Mouse (Mus musculus) liver, embryonic 16.5 days (tissue): Measurements from ENCODE around the gene Msrb1. TPM values are rescaled to one million over a fixed set of nuclear protein-coding genes. Genes with fewer than 3 reads are reported as not detected.

Experiments used
- ATAC-seq: fragments of 200-750 bp; cut with Nextera tagmentation; 2 replicates; pipeline ENCODE4 v1.8.0; 2017; ENCODE audit warnings: low read depth, mild to moderate bottlenecking, moderate number of reproducible peaks, moderate library complexity
- H3K27ac ChIP-seq: fragments of 300-500 bp; sonication (generic); 2 replicates; pipeline ENCODE4 v1.5.1; 2014; ENCODE audit warnings: mild to moderate bottlenecking, low read length
- H3K27me3 ChIP-seq: fragments of 300-500 bp; sonication (generic); 2 replicates; pipeline ENCODE4 v1.6.1; 2014; ENCODE audit warnings: low read depth, low read length, mixed read lengths; ENCODE audit not compliant: control insufficient read depth, insufficient read depth
- H3K36me3 ChIP-seq: fragments of 300-500 bp; sonication (generic); 2 replicates; pipeline ENCODE4 v1.6.1; 2014; ENCODE audit warnings: mild to moderate bottlenecking; ENCODE audit not compliant: control insufficient read depth, insufficient read depth
- H3K4me1 ChIP-seq: fragments of 300-500 bp; sonication (generic); 2 replicates; pipeline ENCODE4 v1.6.1; 2014; ENCODE audit warnings: low read depth, low read length, mixed read lengths; ENCODE audit not compliant: control insufficient read depth
- H3K4me2 ChIP-seq: fragments of 300-500 bp; sonication (generic); 2 replicates; pipeline ENCODE4 v1.6.1; 2014; ENCODE audit warnings: low read depth, low read length, mixed read lengths
- H3K4me3 ChIP-seq: fragments of 300-500 bp; sonication (generic); 2 replicates; pipeline ENCODE4 v1.5.1; 2014; ENCODE audit warnings: low read depth, mild to moderate bottlenecking, low read length
- H3K9ac ChIP-seq: fragments of 300-500 bp; sonication (generic); 2 replicates; pipeline ENCODE4 v1.6.1; 2014; ENCODE audit warnings: low read depth, low read length
- H3K9me3 ChIP-seq: fragments of 300-500 bp; sonication (generic); replicated peaks from 2 replicates; pipeline ENCODE4 v1.6.1; 2016; ENCODE audit warnings: low read length; ENCODE audit not compliant: control insufficient read depth
- whole genome bisulfite sequencing: fragments of 180-500 bp; shearing (Covaris S2); extraction: QIAGEN DNeasy Blood & Tissue Kit; methylation state at CpG from one replicate; pipeline ENCODE4 v1.1.7; 2014; ENCODE audit not compliant: insufficient replicate concordance; 5-methylcytosine and 5-hydroxymethylcytosine counted together
- polyA plus RNA-seq: library from polyadenylated mRNA; unstranded; fragments of >200 nt; fragmentation: Nextera tagmentation; extraction: Ambion mirVana; gene quantifications from 2 replicates; pipeline ENCODE4 v1.2.1, GENCODE M21; 2015

Gene Msrb1
- polyA plus RNA-seq, 1 experiment from 2014 or later = 33.9 TPM

DNA sequence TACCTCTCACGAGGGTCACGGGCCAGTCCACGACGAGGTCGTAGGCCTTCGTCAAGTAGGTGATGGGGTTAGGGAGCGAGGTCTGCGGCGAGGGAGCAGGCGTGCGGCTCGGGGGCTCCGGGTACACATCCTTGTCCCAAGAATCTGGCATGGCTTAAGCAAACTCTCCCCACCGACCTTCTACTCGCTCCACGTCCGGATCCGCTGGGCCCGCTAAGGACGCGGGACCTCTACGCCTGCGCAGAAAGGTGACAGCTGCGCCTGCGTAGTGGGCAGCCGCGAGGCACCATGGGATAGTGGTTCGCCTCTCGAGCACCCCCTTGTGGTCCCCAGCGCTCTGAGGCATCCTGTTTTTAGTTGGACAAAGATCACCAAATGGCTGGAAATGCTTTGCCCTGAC lies 12.3 kb upstream of the Msrb1 start, which contains the start of gene Ndufb10:
Gene Ndufb10, minus strand, starts transcription at position 295 of the 400 bp plus-strand sequence.
- peak within 1 kb of the TSS; percentile 71 for H3K4me2 ChIP-seq
- WGBS = 0% methylated on average over 30 of the region's 30 CpGs
- H3K27ac ChIP-seq = peak within 1 kb of the TSS; percentile 90
- peak; percentile 68 for ATAC-seq
- H3K27me3 ChIP-seq = no peaks in the 10 kb centered on the region; the same call in 1 of the 2 replicates
- peaks cover 9% of the 10 kb centered on the region for H3K36me3 ChIP-seq
- peaks cover 29% of the 10 kb centered on the region for H3K4me1 ChIP-seq
- H3K9ac ChIP-seq = peak within 1 kb of the TSS; percentile 97
- no peaks in the 10 kb centered on the region for H3K9me3 ChIP-seq
- peak within 1 kb of the TSS; percentile 93 for H3K4me3 ChIP-seq

DNA sequence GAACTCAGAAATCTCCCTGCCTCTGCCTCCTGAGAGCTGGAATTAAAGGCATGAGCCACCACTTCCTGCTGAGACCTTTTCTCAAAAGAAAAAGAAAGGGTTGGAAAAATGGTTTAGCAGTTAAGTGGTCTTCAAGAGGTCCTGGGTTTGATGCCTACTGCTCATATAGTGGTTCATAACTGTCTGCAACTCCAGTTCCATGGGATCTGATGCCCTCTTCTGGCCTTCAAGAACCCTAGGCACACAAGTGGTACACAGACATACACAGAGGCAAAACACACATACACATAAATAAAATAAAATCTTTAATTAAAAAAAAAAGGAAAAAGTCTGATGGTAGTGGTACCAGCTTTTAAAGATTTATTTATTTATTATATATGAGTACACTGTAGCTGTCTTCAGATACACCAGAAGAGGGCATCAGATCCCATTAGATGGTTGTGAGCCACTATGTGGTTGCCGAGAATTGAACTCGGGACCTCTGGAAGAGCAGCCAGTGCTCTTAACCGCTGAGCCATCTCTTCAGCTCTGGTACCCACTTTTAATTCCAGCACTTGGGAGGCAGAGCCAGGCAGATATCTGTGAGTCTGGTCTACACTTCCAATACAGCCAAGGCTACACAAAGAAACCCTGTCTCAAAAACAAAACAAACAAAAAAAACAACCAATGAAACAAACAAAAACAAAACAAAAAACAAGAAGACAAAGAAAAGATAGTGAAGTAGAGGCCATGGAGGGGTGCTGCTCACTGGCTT lies 10.6 kb upstream of the Msrb1 start:
- H3K4me3 ChIP-seq = no peak overlapping the region
- H3K27me3 ChIP-seq = no peaks in the 10 kb centered on the region; the same call in 1 of the 2 replicates
- no peak overlapping the region for H3K9ac ChIP-seq
- H3K4me1 ChIP-seq = peaks cover 28% of the 10 kb centered on the region
- no peak overlapping the region for H3K27ac ChIP-seq
- H3K36me3 ChIP-seq = peaks cover 9% of the 10 kb centered on the region
- no peaks in the 10 kb centered on the region for H3K9me3 ChIP-seq
- WGBS = 46% methylated on average over 3 of the region's 3 CpGs
- no peak for ATAC-seq
- no peak overlapping the region for H3K4me2 ChIP-seq

DNA sequence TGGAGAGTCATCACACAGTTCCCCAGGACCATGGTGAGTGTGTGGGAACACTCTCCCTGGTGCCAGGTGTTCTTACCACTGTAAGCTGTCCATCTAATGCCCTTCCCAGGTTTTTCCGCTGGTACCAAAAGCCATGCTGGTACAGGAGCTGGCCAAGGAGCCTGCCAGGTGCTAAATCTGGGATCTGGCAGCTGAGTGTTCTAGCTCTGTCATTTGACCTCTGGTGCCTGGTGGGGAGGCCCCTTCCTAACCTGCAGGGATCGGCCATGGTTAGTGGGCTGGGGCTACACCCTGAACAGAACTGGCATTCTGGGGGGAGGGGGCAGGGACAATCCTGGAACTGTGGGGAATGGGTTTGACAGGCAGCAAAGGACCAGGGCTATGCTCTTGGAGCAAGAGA lies 8.8 kb upstream of the Msrb1 start, which contains the start of gene Rpl3l:
Gene Rpl3l, plus strand, starts transcription at position 203 of the 400 bp plus-strand sequence.
- Histone ChIP-seq H3K9ac (no peak within 1 kb of the TSS), H3K4me1 (peaks cover 14% of the 10 kb centered on the region), H3K36me3 (no peaks in the 10 kb centered on the region; the same call in 1 of the 2 replicates), H3K27ac (no peak within 1 kb of the TSS), H3K9me3 (no peaks in the 10 kb centered on the region), H3K4me3 (no peak within 1 kb of the TSS), H3K4me2 (no peak within 1 kb of the TSS), H3K27me3 (no peaks in the 10 kb centered on the region; the same call in 1 of the 2 replicates)
- ATAC-seq = no peak
- WGBS = 62% methylated on average over 2 of the region's 2 CpGs

DNA sequence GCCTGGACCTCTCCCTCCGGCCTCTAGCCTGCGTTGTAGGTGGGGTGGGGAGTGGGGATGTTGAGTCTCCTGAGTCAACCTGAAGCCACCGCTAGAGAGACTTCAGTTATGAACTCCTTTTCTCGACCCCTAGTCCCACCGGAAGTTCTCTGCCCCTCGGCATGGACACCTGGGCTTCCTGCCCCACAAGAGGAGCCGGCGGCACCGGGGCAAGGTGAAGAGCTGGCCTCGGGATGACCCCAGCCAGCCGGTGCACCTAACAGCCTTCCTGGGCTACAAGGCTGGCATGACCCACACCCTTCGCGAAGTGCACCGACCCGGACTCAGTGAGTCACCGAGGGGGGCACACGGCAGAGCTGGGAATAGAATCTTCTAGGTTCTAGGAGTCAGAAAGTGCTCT lies 8.3 kb upstream of the Msrb1 start:
- Histone ChIP-seq H3K4me1 (peaks cover 8% of the 10 kb centered on the region), H3K4me3 (no peak overlapping the region), H3K36me3 (no peaks in the 10 kb centered on the region), H3K9me3 (no peaks in the 10 kb centered on the region), H3K4me2 (no peak overlapping the region), H3K9ac (no peak overlapping the region), H3K27me3 (no peaks in the 10 kb centered on the region; the same call in 1 of the 2 replicates), H3K27ac (no peak overlapping the region)
- 57% methylated on average over 17 of the region's 17 CpGs for WGBS
- no peak for ATAC-seq

DNA sequence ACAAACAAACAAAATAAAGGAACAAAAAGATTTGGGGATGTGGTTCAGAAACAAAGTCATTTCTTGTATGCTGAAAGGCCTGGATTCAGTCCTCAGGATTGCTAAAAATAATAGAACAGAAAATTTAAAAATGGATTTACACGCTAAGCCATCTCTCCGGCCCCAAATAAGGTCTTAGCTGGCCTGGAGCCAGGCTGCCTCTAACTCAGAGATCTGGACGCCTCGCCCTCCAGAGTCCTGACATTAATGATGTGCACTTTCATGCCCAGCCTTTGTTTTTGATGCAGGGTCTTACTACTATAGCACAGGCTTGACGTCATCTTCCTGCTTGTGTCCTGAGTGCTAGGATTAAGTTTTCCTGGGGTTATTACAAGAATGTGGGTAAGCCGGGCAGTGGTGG lies 7.4 kb upstream of the Msrb1 start:
- no peaks in the 10 kb centered on the region; the same call in 1 of the 2 replicates for H3K27me3 ChIP-seq
- no peak for ATAC-seq
- H3K4me2 ChIP-seq = no peak overlapping the region
- H3K4me1 ChIP-seq = peaks cover 3% of the 10 kb centered on the region
- H3K4me3 ChIP-seq = no peak overlapping the region
- no peak overlapping the region for H3K9ac ChIP-seq
- WGBS = 78% methylated on average over 6 of the region's 6 CpGs
- no peaks in the 10 kb centered on the region for H3K9me3 ChIP-seq
- H3K27ac ChIP-seq = no peak overlapping the region
- no peaks in the 10 kb centered on the region for H3K36me3 ChIP-seq

DNA sequence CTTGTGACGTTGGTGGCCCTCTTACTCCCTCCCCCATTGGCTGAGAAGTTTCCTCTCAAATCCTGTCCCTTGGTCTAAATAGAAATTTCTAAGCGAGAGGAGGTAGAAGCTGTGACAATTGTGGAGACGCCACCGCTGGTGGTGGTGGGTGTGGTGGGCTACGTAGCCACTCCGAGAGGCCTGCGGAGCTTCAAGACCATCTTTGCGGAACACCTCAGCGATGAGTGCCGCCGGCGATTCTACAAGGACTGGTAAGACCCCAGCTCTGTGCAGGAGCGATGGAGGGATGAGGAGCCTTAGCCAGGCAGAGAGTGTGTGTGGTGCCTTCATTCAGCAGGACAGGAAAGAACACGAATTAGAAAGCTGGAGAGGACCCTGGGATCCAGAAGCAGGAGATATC lies 5.7 kb upstream of the Msrb1 start:
- Histone ChIP-seq H3K4me3 (no peak overlapping the region), H3K27me3 (no peaks in the 10 kb centered on the region; the same call in 1 of the 2 replicates), H3K4me1 (peaks cover 5% of the 10 kb centered on the region), H3K9ac (no peak overlapping the region), H3K27ac (no peak overlapping the region), H3K4me2 (no peak overlapping the region), H3K9me3 (no peaks in the 10 kb centered on the region), H3K36me3 (no peaks in the 10 kb centered on the region)
- WGBS = 68% methylated on average over 14 of the region's 14 CpGs
- no peak for ATAC-seq

DNA sequence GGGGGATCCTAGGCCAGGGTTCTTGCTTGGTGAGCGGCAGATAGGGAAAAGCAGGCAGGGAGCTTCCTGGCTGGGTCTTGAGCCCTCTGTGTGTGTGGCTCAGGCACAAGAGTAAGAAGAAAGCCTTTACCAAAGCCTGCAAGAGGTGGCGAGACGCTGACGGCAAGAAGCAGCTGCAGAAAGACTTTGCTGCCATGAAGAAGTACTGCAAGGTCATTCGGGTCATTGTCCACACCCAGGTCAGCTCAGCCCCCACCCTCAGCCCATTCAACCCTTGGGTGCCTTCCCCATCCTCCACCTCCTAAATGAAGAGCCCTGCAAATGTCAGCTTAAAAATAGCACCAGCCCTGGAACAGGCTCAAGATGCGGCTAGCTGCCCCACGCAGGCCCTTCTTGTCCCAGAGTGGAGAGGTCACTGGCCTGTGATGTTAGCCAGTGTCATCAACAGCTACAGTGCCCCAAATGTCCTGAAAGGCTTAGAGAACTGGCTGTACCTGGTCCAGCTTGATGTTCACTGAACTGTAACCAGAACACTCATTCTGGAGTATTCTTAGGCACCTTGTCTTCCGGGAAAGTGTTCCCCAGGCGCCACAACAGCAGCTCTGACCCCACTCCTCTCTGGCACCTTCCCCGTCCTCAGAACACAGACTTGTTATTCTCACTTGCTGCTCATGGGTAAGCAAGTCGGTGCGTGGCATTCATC lies 4.1 kb upstream of the Msrb1 start:
- Histone ChIP-seq H3K9me3 (no peaks in the 10 kb centered on the region), H3K4me3 (no peak overlapping the region), H3K4me1 (peaks cover 16% of the 10 kb centered on the region), H3K9ac (no peak overlapping the region), H3K4me2 (no peak overlapping the region), H3K36me3 (no peaks in the 10 kb centered on the region), H3K27ac (no peak overlapping the region), H3K27me3 (no peaks in the 10 kb centered on the region; the same call in 1 of the 2 replicates)
- 66% methylated on average over 12 of the region's 12 CpGs for WGBS
- ATAC-seq = no peak

DNA sequence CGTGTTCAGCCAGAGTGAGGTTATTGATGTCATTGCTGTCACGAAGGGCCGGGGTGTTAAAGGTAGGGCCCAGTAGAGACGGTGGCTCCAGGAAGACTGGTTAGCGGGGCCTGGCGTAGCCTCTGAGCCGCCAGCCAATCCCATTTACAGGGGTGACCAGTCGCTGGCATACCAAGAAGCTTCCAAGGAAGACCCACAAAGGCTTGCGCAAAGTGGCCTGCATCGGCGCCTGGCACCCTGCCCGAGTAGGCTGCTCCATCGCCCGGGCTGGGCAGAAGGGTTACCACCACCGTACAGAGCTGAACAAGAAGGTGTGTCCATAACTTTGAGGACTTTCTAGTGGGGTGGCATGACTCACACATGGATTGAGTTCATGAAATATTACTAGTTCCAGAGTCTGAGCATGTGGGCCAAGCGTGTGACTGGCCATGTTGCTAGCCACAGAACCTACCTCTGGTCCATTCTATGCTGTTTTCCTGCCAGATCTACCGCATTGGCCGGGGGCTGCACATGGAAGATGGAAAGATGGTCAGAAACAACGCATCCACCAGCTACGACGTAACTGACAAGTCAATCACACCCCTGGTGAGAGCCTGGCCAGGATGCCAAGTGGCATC lies 2.9 kb upstream of the Msrb1 start:
- Histone ChIP-seq H3K9ac (no peak overlapping the region), H3K4me1 (peaks cover 24% of the 10 kb centered on the region), H3K36me3 (no peaks in the 10 kb centered on the region), H3K9me3 (no peaks in the 10 kb centered on the region), H3K27me3 (no peaks in the 10 kb centered on the region), H3K27ac (no peak overlapping the region), H3K4me3 (no peak overlapping the region), H3K4me2 (no peak overlapping the region)
- WGBS = 77% methylated on average over 21 of the region's 21 CpGs
- ATAC-seq = no peak
